Mouse (Mus musculus) midbrain, embryonic 11.5 days (tissue): ENCODE measurements at regions not wholly inside any gene's neighbourhood (a gene's known extent, or its start where the extent isn't known, plus 50 kb on each side); places are given as distances from the start of the nearest gene placed in this dataset.

ENCODE experiments used
- ATAC-seq: fragments of 200-750 bp; cut with Nextera tagmentation; 2 replicates; pipeline ENCODE4 v1.8.0; 2017; ENCODE audit warnings: moderate TSS enrichment, moderate library complexity; ENCODE audit not compliant: low FRiP score
- DNase-seq: peaks from one replicate; pipeline ENCODE4 v3.0.0; 2015; ENCODE audit warnings: low spot score; ENCODE audit errors: missing footprints
- H3K27ac ChIP-seq: fragments of 300-500 bp; sonication (generic); 2 replicates; pipeline ENCODE4 v1.5.1; 2014; ENCODE audit warnings: low read depth, low read length
- H3K27me3 ChIP-seq: fragments of 300-500 bp; sonication (generic); 2 replicates; pipeline ENCODE4 v1.6.1; 2014; ENCODE audit warnings: mild to moderate bottlenecking, low read length, moderate library complexity, mixed read lengths; ENCODE audit not compliant: control insufficient read depth, insufficient read depth
- H3K36me3 ChIP-seq: fragments of 300-500 bp; sonication (generic); 2 replicates; pipeline ENCODE4 v1.6.1; 2014; ENCODE audit warnings: mild to moderate bottlenecking, low read length, moderate library complexity, mixed read lengths; ENCODE audit not compliant: control insufficient read depth, insufficient read depth
- H3K4me1 ChIP-seq: fragments of 300-500 bp; sonication (generic); 2 replicates; pipeline ENCODE4 v1.6.1; 2014; ENCODE audit warnings: low read length; ENCODE audit not compliant: control insufficient read depth, insufficient read depth
- H3K4me2 ChIP-seq: fragments of 300-500 bp; sonication (generic); 2 replicates; pipeline ENCODE4 v1.6.1; 2014; ENCODE audit warnings: mild to moderate bottlenecking, moderate library complexity
- H3K4me3 ChIP-seq: fragments of 300-500 bp; sonication (generic); 2 replicates; pipeline ENCODE4 v1.5.1; 2014; ENCODE audit warnings: low read depth, low read length
- H3K9ac ChIP-seq: fragments of 300-500 bp; sonication (generic); 2 replicates; pipeline ENCODE4 v1.6.1; 2014; ENCODE audit warnings: low read length
- H3K9me3 ChIP-seq: fragments of 300-500 bp; sonication (generic); 2 replicates; pipeline ENCODE4 v1.6.1; 2016; ENCODE audit warnings: low read length; ENCODE audit not compliant: control insufficient read depth
- WGBS: fragments of 180-500 bp; shearing (Covaris S2); extraction: QIAGEN DNeasy Blood & Tissue Kit; methylation state at CpG from one replicate; pipeline ENCODE4 v1.1.7; 2014; 5-methylcytosine and 5-hydroxymethylcytosine counted together

- Histone ChIP-seq H3K9ac (no peak overlapping the region), H3K27ac (no peak overlapping the region), H3K4me1 (no peaks in the 10 kb centered on the region), H3K4me3 (no peak overlapping the region), H3K27me3 (no peaks in the 10 kb centered on the region), H3K4me2 (no peak overlapping the region), H3K9me3 (no peaks in the 10 kb centered on the region), H3K36me3 (no peaks in the 10 kb centered on the region)
- WGBS, result 75% methylated on average over 2 of the region's 2 CpGs
- ATAC-seq, result no peak
- no peak for DNase-seq
Observed at GRCm38 (mm10) chr13:106100239-106100638, 656.8 kb downstream of the Htr1a start.

- H3K36me3 ChIP-seq, result no peaks in the 10 kb centered on the region
- DNase-seq, result no peak
- no peak overlapping the region for H3K9ac ChIP-seq
- WGBS, result 87% methylated on average over 2 of the region's 2 CpGs
- H3K4me3 ChIP-seq, result no peak overlapping the region
- H3K4me1 ChIP-seq, result no peaks in the 10 kb centered on the region
- no peaks in the 10 kb centered on the region for H3K9me3 ChIP-seq
- H3K27me3 ChIP-seq, result no peaks in the 10 kb centered on the region
- no peak for ATAC-seq
- H3K4me2 ChIP-seq, result no peak overlapping the region
- H3K27ac ChIP-seq, result no peak overlapping the region
Observed at GRCm38 (mm10) chr13:106142128-106142527, 698.7 kb downstream of the Htr1a start.

- Histone ChIP-seq H3K4me3 (no peak overlapping the region), H3K9me3 (no peaks in the 10 kb centered on the region), H3K4me2 (no peak overlapping the region), H3K4me1 (no peaks in the 10 kb centered on the region), H3K27me3 (no peaks in the 10 kb centered on the region), H3K27ac (no peak overlapping the region), H3K9ac (no peak overlapping the region), H3K36me3 (no peaks in the 10 kb centered on the region)
- 81% methylated on average over 3 of the region's 3 CpGs for WGBS
- DNase-seq (no peak), ATAC-seq (no peak)
Observed at GRCm38 (mm10) chr13:106166377-106166776, 722.9 kb downstream of the Htr1a start.

- Histone ChIP-seq H3K9me3 (no peaks in the 10 kb centered on the region), H3K4me1 (no peaks in the 10 kb centered on the region), H3K27me3 (no peaks in the 10 kb centered on the region), H3K9ac (no peak overlapping the region), H3K27ac (no peak overlapping the region), H3K4me2 (no peak overlapping the region), H3K4me3 (no peak overlapping the region), H3K36me3 (no peaks in the 10 kb centered on the region)
- ATAC-seq, result peak; percentile 57; the same call in 1 of the 2 replicates
- WGBS, result 60% methylated on average over 4 of the region's 4 CpGs
- DNase-seq, result no peak
Observed at GRCm38 (mm10) chr13:106173377-106173776, 729.9 kb downstream of the Htr1a start.

- Histone ChIP-seq H3K36me3 (no peaks in the 10 kb centered on the region), H3K4me3 (no peak overlapping the region), H3K4me1 (no peaks in the 10 kb centered on the region), H3K4me2 (no peak overlapping the region), H3K27me3 (no peaks in the 10 kb centered on the region), H3K9me3 (no peaks in the 10 kb centered on the region), H3K9ac (no peak overlapping the region), H3K27ac (no peak overlapping the region)
- DNase-seq (no peak), ATAC-seq (0 out of 2 replicates have a peak, but pooled peaks have one; percentile 36)
- 83% methylated on average over 4 of the region's 4 CpGs for WGBS
Observed at GRCm38 (mm10) chr13:106174321-106174720, 730.9 kb downstream of the Htr1a start.

GRCm38 (mm10) chr13:106180734-106181133 is 737.3 kb downstream of the Htr1a start:
- no peaks in the 10 kb centered on the region for H3K36me3 ChIP-seq
- H3K27ac ChIP-seq, result no peak overlapping the region
- no peaks in the 10 kb centered on the region for H3K4me1 ChIP-seq
- ATAC-seq (no peak), DNase-seq (no peak)
- H3K4me2 ChIP-seq, result no peak overlapping the region
- no peaks in the 10 kb centered on the region for H3K9me3 ChIP-seq
- no peak overlapping the region for H3K9ac ChIP-seq
- no peaks in the 10 kb centered on the region for H3K27me3 ChIP-seq
- WGBS, result 62% methylated on average over 3 of the region's 3 CpGs
- H3K4me3 ChIP-seq, result no peak overlapping the region
